Mouse (Mus musculus) mouse embryonic stem cell (cell line): Measurements from ENCODE around the gene Fndc10.
"Not testable (repeated sequence)": the region's sequence is repeated elsewhere in the genome, so short reads cannot be mapped to it uniquely, and the experiment has no call there.

Source experiments
- in situ Hi-C, 2 experiments: fragments of 300-500 bp; cut with MboI; formaldehyde crosslinking; loops; 1 replicate in 1 of 2; 3 replicates in 1 of 2; pipeline ENCODE4 v1.14.3; 2019 to 2020; ENCODE audit warnings: low sequenced_read_pairs in 2 of 2, low pct_unique_long_range_greater_than_20kb in 1 of 2, mixed read lengths in 1 of 2; ENCODE audit not compliant: unreplicated experiment in 1 of 2

Gene Fndc10

DNA sequence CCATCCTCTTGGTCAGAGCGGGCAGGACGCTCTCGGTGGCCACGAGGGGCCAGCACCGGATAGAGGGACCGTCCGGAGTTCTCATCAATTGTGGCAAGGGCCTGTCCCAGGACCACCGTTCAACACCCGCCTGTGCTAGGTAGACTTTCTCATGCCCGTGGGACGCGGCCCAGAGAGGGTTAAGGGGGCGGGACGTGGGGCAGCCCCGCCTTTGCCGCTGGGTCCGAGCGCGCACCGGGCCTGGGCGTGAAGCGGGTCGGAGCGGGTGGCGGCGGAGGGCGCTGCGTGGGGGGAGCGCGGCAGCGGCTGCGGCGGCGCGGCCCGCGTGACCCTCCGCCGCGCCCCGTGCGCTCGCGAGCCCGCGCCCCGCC, at the start of gene Fndc10:
Gene Fndc10, plus strand, starts transcription at position 232 of the 371 bp plus-strand sequence.
- in situ Hi-C loops = no loop called here

DNA sequence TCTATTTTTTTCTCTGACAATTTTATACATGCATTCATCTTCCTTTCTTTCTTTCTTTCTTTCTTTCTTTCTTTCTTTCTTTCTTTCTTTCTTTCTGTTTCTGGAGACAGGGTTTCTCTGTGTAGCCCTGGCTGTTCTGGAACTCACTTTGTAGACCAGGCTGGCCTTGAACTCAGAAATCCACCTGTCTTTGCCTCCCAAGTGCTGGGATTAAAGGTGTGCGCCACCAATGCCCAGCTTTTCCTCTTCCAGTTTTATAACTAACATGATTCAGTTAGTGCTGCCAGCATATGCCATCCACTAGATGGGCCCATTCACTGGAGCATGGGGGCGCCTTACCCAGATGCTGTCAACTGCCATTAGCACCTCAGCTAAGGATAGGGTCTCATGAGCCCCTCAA, 48.8 kb upstream of the Fndc10 start, which contains the start of gene Gm10563:
Gene Gm10563, minus strand, starts transcription at position 101 of the 400 bp plus-strand sequence.
- in situ Hi-C loops = not testable (repeated sequence)

DNA sequence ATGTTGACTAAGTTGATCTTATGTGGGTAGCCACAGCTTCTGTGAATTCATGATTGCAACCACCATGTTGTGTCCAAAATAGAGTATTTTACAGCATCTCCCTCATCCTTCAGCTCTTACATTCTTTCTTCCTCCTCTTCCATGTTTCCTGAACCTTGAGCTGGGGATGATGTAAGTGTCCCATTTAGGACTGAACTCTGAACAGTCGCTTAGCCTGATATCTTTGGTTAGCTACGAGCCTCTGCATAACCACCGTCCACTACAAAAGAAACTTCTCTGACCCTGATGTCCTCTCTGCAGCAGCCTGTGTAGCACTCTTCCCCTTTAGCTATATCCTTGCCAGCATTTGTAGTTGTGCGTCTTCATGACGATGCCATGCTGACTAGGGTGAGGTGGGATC, 48.4 kb upstream of the Fndc10 start:
- in situ Hi-C loops = no loop called here

DNA sequence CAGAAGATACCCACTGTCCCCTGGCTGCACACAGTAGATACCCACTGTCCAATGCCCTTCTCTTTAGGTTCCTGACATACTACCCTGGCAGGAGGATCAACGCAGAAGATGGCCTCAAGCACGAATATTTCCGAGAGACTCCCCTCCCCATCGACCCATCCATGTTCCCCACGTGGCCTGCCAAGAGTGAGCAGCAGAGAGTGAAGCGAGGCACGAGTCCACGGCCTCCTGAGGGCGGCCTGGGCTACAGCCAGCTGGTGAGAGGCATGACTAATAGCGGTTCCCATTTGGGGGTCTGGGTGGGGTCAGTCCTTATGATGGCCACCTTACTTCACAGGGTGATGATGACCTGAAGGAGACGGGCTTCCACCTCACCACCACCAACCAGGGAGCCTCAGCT, 44.8 kb upstream of the Fndc10 start:
- in situ Hi-C loops = no loop called here

DNA sequence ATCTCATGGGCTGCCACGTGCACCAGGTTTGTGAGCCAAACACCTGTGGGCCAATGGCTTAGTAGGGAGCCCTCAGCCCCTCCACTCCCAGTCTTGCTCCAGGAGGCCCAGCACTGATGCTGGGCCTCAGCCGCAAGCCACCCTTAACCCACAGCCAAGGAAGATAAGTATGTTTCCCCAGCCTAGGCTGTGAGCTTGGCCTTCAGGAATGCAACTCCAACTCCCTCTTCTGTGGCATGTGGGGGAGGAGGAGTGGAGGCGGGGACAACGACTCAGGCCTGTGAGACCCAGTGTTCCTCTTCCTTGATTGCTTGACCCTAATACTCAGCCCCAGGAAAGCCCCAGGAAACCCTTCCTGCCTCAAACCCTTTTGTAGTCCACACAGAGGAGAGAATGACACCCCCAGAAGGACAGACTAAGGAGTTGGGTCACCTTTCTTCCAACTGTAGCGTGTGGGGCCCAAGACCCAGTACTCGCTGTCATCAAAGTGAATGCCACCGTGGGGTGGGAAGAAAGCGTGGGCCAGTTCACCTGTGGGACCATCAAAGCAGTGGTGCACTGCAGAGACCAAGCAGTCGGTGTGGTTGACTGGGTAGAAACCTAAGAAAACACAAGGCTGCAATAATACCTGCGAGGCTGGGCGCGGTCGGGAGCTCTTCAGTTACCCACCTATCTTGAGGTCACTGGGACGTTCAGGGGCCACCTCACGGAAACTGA, 42.4 kb upstream of the Fndc10 start:
- in situ Hi-C loops = loop anchor here in 1 of 2 experiments (5.0 kb wide), 1 partner anchor 51 kb away; the partner anchor contains the start of gene Ssu72

DNA sequence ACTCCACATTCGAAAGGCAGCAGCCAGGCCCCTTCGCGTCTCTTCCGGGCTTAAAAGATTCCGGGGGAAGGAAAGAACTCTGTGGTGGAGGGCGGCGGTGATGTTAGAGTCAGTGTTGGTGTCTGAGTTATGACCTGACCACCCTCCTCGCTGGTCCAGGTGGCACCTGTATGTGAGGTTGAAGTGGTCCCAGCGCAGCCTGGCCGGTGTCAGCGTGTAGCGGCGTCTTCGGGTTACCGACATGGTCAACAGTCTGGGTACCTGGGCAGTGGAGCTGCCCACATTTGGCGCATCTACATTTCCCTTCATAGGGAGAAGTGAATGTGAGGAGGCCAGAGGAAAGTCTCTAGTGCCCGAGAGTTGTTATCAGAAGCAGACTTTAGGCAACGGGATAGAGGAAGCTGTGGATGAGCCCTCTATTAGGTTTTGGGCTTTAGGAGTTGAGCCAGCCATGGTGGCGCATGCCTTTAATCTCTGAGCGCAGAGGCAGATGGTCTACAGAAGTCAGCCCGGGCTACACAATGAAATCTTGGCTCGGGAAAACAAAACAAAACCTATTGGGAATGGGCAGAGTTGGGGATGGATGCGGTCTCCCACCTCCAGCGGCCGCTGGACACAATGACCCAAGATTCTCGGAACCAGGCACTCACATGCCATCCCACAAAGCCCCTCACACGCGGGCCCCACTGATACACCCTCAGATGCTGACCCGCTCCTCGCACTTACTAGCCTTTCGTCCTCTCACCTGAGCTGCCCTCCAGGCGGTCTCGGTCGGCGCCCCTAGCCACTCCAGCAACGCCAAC, 41.7 kb upstream of the Fndc10 start:
- in situ Hi-C loops = loop anchor here in 1 of 2 experiments (5.0 kb wide), 1 partner anchor 50 kb away; the partner anchor contains the start of gene Ssu72

DNA sequence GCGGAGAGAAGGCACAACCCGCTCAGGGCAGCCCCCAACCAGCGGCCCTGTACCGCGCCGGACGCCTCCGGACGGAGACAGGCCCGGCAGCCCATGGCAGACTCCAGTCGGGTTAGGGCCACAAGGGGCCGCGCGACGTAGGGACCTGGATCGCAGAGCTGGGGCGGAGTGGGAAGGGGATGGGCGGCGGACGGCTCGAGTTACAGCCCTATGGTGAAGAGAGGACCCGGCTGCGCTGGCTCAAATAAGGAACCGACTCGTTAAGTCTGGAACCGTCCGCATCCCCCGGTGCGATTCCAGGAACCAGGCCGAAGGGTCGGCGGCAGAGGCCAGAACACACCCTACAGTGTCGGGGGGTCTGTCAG, 41.1 kb upstream of the Fndc10 start, which contains the start of gene Mmp23:
Gene Mmp23, minus strand, starts transcription at position 299 of the 365 bp plus-strand sequence.
- in situ Hi-C loops = loop anchor here in 1 of 2 experiments (5.0 kb wide), 1 partner anchor 49 kb away; the partner anchor contains the start of gene Ssu72

DNA sequence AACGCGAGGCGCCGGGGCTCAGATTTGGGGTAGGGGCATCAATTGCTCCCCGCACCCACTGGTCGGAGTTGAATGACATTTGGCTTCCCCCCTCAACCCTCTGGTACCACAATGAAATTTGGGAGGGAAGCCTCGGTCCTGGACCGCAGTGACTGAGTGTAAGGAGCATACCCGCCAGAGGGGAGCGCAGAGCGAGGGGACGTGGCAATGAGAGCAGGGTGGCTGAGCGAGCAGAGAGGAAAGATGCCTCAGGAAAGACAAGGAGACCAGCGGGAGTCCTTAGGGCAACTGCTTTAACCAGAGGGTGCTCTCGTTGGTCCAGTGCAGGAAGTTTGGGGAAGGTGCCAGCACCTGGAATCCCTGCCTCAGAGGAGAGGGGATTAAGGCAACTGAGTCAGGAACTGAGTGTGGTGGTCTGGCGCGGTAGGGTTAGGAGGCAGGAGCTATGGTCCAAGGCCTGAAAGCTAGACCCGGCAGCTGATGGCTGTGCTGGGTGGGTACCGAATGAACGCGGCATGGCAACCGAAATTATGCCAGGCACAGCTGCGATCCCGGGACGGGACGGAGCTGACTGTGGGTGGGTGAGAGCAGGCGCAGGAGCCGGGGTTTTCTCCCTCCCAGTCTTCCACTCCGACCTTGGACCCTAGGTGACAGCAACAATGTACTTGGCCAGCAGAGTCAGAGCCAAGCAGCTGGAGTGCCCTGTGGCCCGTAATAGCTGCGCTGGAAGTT, 40.5 kb upstream of the Fndc10 start:
- in situ Hi-C loops = loop anchor here in 1 of 2 experiments (5.0 kb wide), 1 partner anchor 49 kb away; the partner anchor contains the start of gene Ssu72

DNA sequence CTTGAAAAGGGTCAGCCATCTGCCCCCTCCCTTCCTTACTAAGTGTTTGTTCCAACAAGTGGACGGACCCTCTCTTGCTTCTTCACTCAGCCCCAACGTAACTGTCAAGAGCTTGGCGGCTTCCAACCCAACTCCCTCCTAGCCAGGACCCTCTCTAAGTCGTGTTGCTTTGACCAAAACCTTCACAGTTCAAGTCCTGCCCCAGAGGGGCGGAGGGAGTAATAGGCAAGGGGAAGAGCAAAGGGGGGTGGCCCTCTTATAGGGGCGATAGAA, 40.0 kb upstream of the Fndc10 start:
- in situ Hi-C loops = loop anchor here in 1 of 2 experiments (5.0 kb wide), 1 partner anchor 48 kb away; the partner anchor contains the start of gene Ssu72

DNA sequence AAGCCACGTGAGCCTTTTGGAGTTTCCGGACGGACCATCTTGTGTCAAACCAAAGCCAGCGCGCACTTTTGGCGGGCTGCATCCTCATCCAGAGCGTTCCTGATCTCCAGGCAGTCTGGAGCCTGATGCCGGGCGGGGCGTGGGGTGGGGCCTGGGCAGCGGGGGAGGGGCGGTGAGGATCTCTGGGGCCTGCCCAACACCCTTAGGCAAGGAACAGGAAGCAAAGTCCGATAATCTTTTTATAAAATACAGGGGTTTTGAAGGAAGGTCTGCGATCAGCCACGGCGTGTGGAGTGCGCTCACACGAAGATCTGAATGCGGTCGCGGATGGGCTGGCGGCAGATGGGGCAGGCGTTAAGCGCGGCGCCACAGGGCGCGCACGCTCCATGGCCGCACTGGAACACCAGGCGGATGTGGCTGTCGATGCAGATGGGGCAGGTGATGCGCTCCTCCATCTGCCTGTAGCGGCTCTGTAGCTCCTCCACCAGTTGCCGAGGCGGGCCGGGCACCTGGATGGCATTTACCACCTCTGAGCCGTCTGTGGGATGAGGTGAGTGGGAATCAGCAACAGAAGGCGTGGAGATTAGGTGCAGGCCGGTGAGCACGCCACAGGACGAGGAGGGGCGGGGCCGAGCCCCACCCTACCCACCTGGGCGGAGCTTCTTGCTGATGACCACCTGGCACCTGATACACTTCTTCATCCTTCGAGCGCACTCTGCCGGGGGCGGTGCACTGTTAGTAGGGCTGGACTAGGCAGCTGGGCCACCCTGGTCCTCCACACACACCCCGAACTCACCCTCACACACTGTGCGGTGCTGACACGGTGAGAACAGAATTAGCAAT, 39.5 kb upstream of the Fndc10 start:
- in situ Hi-C loops = loop anchor here in 1 of 2 experiments (5.0 kb wide), 1 partner anchor 48 kb away; the partner anchor contains the start of gene Ssu72

DNA sequence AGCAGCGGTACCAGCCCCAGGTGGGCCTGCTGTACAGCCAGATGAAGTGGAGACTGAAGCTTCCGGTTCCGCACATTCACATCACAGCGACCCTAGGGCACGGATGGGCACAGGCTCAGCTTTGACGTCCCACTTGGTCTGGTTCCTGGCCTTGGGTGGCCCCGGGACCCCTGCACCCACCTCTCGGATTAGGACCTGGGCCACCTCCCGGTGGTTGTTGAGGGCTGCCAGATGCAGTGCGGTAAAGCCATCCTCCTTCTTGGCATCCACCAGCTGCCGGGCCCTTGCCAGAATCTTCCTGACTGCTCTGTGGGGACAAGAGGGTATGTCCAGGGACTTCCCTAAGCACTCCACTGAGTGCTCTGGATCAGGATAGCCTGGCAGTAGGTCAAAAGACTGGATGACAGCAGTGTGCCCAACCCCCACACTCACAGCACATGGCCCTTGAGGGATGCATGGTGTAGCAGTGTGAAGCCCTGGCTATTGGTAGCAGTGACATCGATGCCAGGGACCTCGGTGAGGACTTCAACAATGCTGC, 37.9 kb upstream of the Fndc10 start:
- in situ Hi-C loops = no loop called here

DNA sequence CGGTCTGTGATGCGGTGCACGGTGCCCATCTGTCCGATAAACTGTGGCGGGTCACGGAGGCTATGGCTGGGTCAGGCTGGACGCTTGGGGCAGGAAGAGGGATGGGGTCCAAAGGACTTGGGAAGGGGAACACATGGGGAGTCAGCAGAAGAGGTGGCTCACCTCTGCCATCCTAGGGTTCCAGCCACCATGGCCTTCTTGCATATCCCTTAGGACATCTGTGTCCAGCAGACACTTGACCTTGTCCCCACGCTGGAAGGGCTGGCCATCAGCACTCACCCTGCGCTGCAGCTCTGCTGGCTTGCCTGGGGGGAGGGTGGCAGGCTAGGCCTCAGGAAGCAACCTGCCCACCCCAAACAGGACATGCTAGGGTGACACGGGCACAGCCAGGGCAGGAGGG, 35.2 kb upstream of the Fndc10 start:
- in situ Hi-C loops = no loop called here

DNA sequence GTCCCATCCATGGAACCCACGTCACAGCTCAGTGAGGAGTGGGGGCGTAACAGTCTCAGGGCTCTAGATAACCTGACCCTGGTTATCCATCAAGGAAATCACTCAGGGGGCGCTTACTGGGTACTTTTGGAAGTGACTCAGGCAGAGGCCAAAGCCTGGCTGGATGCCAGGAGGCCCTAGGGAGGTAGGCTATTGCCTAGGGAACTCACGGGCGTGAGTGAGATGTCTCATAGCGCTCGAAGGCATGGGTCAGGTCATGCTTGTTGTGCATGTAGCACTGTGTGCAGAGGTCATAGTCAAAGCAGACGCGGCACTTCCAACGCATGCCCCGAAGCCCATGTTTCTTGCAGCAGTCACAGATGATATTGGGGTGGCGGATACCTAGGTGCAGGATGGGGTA, 33.5 kb upstream of the Fndc10 start:
- in situ Hi-C loops = no loop called here

DNA sequence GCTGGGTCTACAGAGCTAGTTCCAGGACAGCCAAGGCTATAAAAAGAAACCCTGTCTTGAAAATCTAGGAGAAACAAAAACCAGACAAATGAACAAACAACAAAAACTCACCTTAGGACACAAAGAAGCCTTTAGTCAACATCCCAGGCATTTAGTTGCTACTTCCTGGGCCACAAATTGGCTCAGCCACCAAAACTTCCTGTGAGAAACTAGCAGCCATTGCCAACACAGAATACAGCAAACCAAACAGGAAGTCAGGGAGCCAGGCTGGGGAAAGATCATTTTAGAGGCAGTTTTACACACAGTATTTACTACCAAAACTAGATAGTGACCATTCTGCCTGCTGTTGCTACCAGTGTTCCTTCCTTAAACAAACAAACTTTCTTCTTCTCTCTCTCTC, 27.2 kb upstream of the Fndc10 start:
- in situ Hi-C loops = no loop called here

DNA sequence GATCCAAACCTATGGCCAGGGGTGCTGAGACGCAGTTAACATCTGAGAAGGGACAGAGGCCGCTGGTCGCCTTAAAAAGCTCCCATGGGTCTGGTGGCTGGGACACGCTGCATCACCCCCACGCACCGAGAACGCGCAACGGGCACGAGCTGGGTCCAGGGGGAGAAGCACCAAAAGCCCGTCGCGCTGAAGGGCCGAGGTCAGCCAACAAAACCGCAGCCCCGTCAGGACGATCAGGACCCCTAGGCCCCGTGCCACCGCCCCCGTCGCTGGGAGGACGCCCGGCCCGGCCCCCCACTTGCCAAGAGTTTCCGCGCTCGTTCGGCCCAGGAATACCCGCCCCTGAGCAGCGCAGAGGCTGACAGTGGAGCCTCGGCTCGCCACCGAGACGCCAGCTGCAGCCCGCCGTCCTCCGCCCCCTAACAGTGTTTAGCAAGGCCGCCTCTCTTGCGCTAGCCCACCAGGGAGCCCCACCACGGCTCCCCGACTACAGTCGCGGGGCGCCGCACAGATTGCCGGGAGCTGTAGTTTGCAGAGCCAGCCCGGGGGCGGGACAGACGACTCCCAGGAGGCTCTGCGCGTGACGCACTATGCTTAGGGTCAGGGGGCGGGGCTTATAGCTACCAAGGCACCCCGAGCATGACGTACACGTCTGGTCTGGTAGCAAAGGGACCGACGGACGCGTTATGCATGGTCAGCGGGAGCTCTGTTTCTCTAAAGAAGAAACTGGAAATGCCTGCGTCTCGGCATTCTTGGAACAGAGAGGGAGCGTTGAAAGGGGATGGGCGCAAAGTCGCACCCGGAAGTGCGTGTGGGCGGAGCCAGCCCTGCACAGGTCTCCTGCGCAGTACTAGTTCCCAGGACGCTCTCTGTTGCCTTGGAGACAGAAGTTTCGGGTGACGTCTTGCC, 25.2 kb upstream of the Fndc10 start, which contains the start of gene Mib2:
Gene Mib2, minus strand, starts transcription at position 510 of the 909 bp plus-strand sequence.
- in situ Hi-C loops = no loop called here

DNA sequence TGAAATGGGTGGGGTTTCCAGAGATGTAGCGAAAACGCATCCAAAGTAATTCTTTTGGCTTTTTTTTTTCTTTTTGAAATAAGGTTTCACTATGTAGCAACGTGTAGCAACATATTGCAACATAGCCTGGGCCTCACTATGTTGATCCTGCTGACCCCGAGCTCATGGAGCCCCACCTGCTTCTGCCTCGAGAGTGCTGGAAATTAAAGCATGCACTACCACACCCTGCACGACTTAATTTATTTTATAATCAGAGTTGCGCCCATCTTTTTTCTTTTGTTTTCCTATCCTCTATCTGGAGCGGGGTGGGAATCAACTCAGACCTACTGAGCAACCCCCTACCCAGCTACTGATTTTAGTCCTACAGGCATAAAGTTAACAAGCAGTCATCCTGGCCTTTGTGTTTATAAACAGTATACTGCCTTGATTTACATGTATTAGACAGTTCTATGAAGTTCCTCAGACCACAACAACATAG, 24.5 kb upstream of the Fndc10 start:
- in situ Hi-C loops = no loop called here

DNA sequence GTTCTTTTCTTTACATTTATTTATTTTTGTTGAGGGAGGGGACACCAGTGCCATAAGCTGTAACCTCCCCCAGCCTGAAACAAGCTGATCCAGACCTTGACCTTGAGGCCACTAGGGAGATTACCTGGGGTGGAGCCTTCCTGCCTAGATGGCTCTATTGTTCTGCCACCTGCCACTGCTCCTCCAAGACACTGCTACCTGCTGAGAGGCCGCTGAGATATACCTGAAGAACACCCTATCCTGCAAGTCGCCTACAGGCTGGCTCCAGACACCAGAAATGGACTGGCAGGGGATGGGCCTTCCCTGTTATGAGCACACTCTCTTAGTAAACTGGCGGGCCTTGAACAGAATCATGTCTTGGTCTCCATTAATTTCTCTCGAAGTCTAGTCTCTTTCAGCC, 23.9 kb upstream of the Fndc10 start:
- in situ Hi-C loops = not testable (repeated sequence)
